Mouse (Mus musculus): ENCODE data around the gene Orc2.

Orc2 gene

GRCm38 (mm10) chr1:58423371-58424248 lies 81.3 kb downstream of the Orc2 start, which contains the start of gene Clk1:
Gene Clk1, minus strand, starts transcription at chr1:58424066.
- DNase-seq (ENCODE audit: low spot score) = peak; percentile 90

GRCm38 (mm10) chr1:58422879-58423278 lies 82.0 kb downstream of the Orc2 start:
- peak; percentile 53 for DNase-seq (ENCODE audit: low spot score)

- no peak for DNase-seq (ENCODE audit: low spot score)
Observed at GRCm38 (mm10) chr1:58420961-58421360, 83.9 kb downstream of the Orc2 start.

GRCm38 (mm10) chr1:58420032-58420431 lies 84.9 kb downstream of the Orc2 start:
- no peak for DNase-seq (ENCODE audit: low spot score)

GRCm38 (mm10) chr1:58416048-58416447 lies 88.9 kb downstream of the Orc2 start:
- DNase-seq (ENCODE audit: low spot score) = no peak

- DNase-seq (ENCODE audit: low spot score) = no peak
Observed at GRCm38 (mm10) chr1:58415442-58415841, 89.5 kb downstream of the Orc2 start.

Data from yolk sac, embryonic 10.5 days (tissue).